Mouse (Mus musculus): Measurements from ENCODE around the gene Gm29776.

Gene Gm29776

GRCm38 (mm10) chr14:54709054-54709453 is 10.4 kb upstream of the Gm29776 start:
- DNase-seq (ENCODE audit: low read depth, low spot score): no peak

DNA sequence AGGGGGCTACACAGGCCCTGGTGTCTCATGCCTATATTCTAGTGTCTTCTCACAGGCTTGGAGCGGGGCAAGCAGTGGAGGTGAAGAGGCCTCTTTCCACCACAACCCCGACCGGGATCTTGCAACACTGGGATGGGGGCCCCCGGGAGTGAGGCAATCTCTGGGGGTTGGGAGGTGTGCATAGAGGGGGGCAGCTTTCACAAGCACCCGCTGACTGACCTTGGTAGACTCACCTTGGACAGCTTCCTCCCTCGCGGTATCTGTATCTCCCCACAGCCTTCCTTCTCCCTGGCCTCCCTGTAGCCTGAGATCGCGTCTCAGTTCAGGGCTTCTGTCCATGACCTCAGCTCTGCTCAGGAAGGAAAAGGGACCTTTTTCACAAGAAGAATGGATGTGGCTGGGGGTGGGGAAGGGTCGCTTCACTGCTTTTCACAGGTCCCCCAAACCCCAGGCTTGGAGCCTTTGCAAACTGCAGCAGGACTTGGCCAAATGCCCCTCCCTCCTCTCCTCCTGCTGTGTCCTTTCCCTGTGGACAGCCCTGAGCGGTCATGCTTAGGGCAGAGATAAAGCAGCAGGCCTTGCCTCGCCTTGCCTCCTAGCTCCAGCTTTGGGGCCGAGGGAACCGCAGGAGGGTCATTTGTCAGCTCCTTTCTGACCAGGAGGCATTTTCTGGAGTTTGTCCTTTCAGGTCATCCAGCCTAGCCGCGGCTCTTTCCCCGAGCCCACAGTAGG is 8.1 kb upstream of the Gm29776 start:
- DNase-seq (ENCODE audit: low read depth, low spot score): no peak

GRCm38 (mm10) chr14:54705844-54706243 is 7.2 kb upstream of the Gm29776 start:
- no peak for DNase-seq (ENCODE audit: low read depth, low spot score)

- DNase-seq (ENCODE audit: low read depth, low spot score): no peak
These were observed 4.6 kb upstream of the Gm29776 start for GRCm38 (mm10) chr14:54703207-54703606.

DNA sequence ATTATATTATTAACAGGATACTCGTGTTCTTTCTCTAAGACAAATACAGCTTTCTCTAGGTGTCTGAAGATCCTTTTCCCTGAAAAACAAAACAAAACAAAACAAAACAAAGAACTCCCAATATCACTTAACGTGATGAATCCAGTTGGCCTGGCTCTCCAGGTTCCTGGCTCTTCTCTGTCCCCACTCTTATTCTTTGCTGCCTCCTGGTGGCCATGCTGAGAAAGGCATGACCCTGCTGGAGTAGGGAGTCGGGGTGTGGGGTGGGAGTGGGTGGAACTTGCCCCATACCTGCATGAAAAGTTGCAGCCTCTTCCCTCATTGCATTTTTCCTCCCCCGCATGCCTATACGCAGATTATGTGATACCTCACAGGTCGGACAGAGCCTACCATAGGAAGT is 2.7 kb upstream of the Gm29776 start:
- peak; percentile 74 for DNase-seq (ENCODE audit: low read depth, low spot score)

- no peak for DNase-seq (ENCODE audit: low read depth, low spot score)
These were observed 953 bp upstream of the Gm29776 start for GRCm38 (mm10) chr14:54699586-54699985.

DNA sequence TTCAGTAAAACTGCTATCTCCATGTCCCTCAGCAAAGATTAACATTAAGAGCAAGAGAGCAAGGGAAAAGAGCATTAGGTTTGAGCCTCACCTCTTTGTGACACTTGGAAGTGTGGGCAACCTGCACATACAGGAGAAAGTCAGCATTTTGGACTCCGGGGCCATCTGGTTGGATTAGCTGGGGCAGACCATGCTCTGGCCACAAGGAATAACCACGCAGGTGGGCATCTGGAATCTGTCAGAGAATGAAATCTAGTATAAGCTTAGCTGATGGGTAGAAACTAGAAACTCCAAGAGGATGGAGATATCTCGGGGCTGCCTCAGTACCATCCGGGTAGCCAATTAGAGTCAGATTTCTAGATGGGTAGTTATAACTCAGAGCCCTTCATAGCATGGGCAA is 1.9 kb downstream of the Gm29776 start:
- no peak for DNase-seq (ENCODE audit: low read depth, low spot score)

GRCm38 (mm10) chr14:54695042-54695441 is 3.6 kb downstream of the Gm29776 start:
- DNase-seq (ENCODE audit: low read depth, low spot score): no peak

GRCm38 (mm10) chr14:54687251-54687650 is 11.4 kb downstream of the Gm29776 start:
- no peak for DNase-seq (ENCODE audit: low read depth, low spot score)

- DNase-seq (ENCODE audit: low read depth, low spot score): peak; percentile 100
These were observed 12.0 kb downstream of the Gm29776 start, which contains the start of gene Acin1 for GRCm38 (mm10) chr14:54686522-54687143. Acin1 (minus strand) TSS chr14:54686931.

DNA sequence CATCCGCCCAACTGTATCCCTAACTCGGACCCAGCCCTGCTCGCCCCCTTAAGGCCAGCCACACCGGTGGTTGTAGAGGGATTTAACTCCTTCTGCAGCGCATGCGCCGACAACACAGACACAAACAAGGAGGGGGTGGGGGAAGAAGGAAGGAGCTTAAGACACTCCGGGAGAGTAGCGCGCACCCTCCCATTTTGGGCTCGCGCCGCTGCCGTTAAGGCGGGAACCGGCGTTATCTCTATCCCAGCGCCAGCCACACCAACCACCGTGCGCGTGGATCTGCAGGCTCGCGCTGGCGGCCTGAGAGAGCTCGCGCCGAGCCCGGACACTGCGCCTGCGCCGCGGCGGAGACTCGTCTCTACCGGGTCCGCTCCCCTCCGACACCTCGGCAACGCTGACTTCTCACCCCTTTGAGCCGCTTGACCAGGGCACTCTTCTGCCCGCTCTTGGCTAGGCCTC is 12.5 kb downstream of the Gm29776 start, which contains the start of gene 1700123O20Rik:
Gene 1700123O20Rik (plus strand): TSS at position 154 of the 459 bp plus-strand sequence.
- peak; percentile 75 for DNase-seq (ENCODE audit: low read depth, low spot score)

DNA sequence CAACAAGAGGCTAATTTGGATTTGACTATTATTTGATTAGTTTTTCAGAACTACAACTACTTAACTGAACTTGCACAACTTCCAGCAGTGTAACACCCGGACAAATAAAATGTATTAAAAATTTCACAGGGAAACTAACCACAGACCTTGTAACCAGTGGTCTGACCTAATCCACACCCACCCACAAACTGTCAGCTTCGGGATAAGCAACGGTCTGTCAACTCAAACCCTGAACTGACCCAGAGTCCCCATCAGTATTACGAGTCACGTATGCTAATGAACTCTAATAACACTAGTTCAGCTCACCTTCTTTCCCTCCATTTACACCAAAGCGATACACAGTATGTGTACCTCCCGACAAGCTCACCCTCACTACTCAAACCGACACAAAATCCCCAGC is 13.2 kb downstream of the Gm29776 start:
- no peak for DNase-seq (ENCODE audit: low read depth, low spot score)

GRCm38 (mm10) chr14:54682396-54682795 is 16.2 kb downstream of the Gm29776 start:
- DNase-seq (ENCODE audit: low read depth, low spot score): no peak

DNA sequence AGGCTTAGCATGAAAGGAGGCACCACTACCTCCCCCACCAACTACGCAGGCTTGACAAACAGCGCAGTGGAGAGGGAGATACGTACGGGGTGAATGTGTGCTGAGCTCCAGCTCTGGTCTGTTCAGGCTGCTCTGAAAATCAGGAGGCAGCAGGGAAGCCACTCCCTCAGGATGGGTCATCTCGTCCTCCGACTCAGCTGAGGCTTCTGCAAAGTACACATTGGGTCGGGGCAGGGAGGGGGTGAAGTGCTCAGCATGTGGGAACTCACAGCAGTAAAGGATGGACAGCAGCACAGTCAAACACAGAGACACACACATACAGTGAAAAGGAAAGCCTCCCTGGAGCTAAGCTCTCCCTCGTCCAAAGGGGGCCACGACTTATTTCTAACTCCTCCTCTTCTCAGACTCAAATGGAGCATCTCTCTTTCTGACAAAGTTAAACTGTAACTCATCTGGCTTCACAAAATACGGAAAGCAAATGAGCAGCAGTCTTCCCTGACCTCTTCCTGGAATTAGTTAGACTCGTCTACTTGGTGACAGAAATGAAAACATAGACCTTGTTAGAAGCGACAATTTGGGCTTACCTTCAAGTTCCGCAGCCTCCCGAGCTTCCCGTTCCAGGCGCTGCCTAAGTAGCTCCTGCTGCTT is 19.9 kb downstream of the Gm29776 start:
- no peak for DNase-seq (ENCODE audit: low read depth, low spot score)

GRCm38 (mm10) chr14:54676290-54676689 is 22.3 kb downstream of the Gm29776 start:
- no peak for DNase-seq (ENCODE audit: low read depth, low spot score)

DNA sequence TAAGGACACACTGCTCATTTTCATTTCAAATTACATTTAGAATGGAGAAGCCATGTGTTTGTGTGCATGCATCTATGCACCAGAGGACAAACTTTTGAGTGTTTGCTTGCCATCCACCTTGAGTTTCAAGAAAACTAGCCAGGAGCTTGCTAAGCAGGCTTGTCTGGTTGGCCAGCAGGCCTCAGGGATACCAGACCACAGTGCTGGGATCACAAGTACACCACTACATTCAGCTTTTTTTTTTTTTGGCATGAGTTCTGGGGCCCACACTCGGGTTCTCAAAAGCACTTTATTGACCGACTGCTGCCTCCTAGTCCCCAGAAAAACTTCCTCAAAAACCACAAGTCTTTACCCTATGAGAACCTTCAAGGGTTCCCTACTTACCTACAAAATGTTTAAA is 24.3 kb downstream of the Gm29776 start:
- no peak for DNase-seq (ENCODE audit: low read depth, low spot score)

- DNase-seq (ENCODE audit: low read depth, low spot score): no peak
These were observed 29.3 kb downstream of the Gm29776 start for GRCm38 (mm10) chr14:54669381-54669780.

DNA sequence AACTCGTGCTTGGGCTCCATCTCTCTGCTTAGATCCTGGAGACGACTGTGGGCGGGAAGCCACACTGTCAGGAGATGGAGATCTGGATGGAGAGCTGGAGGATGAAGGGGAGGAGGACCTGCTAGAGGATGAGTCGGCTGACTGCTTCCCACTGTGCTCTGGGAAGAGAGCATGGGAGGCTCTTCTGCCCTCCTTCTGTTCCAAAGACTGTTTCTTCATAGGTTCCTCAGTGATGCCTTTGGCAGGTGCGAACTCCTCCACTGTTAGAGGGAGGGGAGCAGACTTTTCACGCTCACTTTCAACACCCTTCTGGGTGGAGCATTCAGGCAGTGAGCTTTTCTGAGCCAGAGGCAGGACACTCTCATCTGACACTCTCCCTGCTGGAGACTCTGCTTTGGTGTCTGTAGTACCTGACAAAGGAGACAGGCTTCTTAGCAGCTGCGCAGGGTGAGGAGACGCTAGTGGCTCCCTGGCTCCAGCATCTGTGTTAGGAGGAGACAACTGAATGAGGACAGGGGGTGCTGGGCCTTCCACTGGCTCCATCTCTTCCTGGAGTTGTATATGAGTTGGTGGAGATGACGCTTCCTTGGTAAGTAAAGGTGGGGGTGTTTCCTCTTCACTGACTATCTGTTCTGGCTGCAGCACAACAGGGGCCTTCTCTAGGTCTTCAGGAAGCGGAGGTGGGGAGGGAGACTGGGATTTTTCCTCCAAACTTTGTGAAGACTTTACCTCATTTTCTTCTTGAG is 34.0 kb downstream of the Gm29776 start:
- DNase-seq (ENCODE audit: low read depth, low spot score): no peak

- DNase-seq (ENCODE audit: low read depth, low spot score): no peak
These were observed 38.6 kb downstream of the Gm29776 start for GRCm38 (mm10) chr14:54660009-54660408.

DNA sequence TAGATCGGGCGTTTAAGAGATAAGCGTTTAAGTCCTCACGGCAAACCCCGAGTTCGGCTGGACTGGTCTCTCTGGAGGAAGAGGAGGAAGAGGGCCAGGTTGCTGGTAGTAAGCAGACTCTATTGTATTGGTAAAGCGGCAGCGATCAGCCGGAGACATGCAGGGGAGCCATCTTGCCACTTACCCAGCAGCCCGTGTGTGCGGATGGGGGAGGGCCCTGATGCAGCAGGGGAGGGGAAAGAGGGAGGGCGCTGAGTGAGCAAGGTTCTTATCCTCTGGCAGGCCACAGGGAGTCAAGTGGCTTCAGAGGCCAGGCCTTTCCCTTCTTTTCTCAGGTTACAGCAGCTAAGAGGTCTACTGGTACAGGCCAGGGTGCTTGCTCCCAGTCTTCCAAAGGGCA is 45.1 kb downstream of the Gm29776 start:
- DNase-seq (ENCODE audit: low read depth, low spot score): peak; percentile 65

DNA sequence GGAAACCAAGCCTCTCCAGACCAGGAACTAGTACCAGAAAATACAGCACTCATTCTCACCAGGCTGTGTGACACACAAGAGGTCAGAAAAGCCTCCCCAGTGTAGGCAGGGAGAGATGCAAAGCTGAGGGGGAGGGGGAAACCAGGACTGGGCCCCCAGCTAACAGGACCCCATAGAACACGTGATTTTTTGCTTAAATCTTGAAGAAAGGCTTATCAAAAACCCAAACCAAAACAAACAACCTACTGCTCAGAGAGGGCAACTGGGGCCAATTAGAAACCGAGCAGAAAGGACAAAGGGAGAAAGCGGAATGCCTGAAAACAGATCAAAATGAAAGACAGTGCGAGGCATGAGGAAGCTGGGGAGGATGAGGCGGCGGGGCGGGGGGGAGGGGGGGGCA is 45.8 kb downstream of the Gm29776 start:
- no peak for DNase-seq (ENCODE audit: low read depth, low spot score)

DNA sequence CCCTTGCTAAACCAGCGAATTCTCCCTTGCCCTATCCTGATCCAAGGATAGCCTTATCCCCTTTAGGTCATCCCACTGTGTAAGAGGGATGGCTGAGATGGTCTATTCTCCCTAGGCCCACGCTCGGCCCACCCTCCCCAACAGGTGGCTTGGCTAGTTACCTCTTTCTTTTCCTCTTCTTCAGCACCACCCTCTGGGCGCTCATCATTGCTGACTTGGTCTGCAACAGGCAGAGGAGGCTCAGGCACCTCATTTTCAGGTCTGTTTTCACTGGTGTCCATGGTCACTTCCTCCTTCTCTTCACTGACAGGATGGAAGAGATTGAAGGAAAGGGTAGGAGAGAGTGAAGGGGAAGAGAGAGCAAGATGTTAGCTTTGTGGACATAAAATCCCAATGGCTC is 47.1 kb downstream of the Gm29776 start:
- DNase-seq (ENCODE audit: low read depth, low spot score): no peak

All from retina, postnatal 7 days (tissue).